Mouse (Mus musculus): ENCODE measurements around the gene Rps11. TPM values are rescaled to one million over a fixed set of nuclear protein-coding genes. Genes with fewer than 3 reads are reported as not detected.

Gene Rps11
- 1,035 TPM for polyA plus RNA-seq (2014; fragmentation: Illumina TruSeq; extraction: RNeasy Lipid Tissue Mini Kit (QIAGEN cat#74804); ENCODE audit: low read depth, low replicate concordance)

DNA sequence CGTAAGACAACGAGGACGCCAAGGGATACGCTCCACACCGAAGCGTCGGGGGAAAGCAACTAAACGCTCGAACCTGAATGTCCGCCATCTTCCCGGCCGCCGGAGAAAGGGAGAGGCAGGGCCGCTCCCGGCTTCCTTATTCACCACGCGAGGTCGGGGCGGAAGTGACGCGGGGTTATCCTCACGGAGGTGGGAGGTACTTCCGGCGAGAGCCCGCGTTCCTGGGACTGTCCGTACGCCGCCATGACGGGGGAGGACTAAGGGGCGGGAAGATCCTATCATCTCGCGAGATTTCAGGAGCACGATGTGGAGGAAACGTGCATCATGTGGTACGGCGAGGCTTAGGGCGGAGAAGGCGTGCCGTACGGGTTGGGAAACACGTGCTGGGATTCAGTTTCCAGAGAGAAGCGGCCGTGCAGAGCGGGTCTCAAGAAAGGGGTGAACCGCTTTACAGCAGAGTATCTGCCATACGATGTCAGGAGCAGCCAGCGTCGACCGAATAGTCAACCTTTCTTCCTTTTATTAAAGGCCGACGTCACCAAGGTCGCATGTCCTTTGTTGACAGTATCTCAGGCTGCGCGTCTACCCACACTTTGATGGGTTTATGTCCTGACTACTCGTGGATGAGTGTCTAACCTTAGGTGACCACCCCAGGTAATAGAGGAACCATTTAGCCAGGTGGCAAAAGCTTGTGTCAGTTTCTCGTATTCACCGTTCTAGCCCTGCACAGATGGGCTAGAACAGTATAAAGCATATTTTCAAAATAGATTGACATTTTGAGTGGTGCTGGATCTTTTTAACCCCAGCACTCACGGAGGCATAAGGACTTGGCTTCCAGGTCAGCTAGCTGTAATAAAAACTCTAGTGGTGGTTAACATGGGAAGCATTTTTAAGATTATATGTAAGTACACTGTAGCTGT lies at the start of gene Rps11:
Gene Rps11 (minus strand): TSS at position 216 of the 920 bp plus-strand sequence.

DNA sequence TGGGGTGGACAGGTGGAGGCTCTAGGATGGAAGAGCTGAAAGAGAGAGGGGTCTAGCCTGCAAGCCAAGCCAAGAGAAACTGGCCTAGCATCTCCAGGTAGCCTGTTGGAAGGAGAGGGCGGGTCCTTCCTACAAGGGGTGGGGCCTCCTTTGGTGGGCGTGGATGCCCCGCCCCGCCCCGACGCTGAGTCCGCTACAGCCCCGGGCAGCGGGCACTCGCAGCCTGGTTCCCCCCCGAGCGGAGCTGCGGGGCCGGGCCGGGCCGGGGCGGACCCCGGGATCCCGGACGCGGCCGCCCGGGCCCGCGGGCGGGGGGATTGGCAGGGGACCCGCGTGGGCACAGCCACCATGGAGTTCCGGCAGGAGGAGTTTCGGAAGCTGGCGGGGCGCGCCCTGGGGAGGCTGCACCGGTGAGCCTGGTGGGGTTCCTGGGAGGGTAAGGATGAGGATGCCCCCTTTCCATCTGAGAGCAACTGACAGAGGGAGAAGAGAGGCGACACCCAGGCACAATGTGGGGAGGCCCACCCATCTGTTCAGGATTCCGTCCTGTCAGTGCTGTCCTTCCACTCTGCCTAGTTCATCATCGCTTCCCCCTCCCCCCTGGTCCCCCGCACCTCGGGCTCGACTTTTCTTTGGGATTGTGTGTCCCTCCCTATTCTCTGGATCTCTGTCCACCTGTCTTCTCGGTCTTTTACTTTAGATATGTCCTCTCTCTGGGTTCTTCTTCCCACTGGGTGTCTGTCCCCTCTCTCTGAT lies 39.7 kb upstream of the Rps11 start, which contains the start of gene Slc17a7:
Gene Slc17a7 (plus strand): TSS at position 215 of the 756 bp plus-strand sequence.

DNA sequence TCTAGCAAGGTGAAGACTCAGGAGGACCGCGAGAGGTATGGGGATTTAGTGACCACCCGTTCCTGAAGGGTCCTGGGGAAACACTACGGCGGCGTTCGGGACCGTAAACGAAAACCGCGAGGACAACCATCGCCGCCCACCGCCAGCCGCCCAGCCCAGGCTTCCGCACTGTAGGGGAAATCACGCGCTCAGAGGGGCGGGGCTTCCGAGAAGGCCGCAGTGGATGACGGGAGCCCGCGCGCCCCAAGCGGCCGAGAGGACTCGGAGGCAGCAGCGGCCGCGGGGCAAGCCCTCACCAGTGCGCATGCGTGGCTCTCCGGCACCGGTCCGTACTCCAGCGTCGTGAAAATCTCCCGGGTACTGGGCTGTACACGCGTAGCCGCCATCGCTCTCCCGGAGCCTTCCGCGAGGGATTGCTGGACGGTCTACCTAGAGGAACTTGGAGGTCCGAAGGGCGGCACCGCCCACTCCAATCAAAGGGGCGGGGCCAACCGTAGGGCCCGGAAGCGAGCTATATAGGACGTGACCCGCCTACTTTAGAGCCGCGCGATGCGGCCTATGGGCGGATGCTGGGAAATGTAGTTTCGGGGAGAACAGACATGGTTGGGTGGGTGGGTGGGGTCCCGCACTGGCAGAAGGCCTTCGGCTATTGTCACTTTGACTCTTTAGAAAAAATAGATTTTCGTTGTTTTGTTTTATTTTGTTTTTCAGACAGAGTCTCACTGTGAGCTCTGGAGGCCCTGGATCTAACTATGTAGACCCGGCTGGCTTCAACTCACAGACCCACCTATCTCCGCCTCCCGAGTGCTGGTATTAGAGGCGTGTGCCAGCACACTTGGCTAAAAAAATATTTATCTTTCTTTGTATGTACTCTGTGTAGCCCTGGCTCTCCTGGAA lies 30.1 kb upstream of the Rps11 start, which contains the start of the genes Pih1d1 and Aldh16a1:
Gene Pih1d1 (plus strand): TSS at position 208 of the 897 bp plus-strand sequence.
Gene Aldh16a1 (minus strand): TSS at position 489 of the 897 bp plus-strand sequence.

DNA sequence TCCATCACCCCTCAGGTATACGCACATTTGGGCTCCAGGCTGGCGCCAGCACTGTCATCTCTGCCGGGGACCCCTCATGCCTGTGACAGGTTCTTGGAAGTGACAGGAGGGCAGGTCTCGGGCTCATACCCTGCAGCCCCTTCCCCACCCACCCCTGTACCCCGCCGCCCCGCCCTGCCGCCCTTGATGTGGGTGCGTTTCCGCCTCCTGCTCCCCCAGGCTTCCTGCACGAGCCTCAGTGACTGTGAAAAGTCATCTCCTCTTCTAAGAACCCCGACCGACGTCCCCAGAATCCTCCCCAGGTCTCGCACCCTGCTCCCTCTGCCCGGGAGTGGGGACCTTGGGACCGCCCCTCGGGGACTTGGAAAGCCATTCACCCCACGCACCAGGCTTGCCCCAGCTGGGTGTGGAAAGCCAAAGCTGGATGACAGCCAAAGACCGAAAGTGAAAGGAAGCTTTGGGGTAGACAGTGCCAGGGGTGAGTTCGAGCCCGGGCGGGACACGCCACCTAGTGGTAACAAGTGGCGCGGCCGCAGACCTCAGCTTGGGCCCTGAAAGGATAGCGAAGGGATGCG lies 11.8 kb upstream of the Rps11 start, which contains the start of the genes Gm45713 and Flt3l:
Gene Gm45713 (minus strand): TSS at position 239 of the 575 bp plus-strand sequence.
Gene Flt3l (minus strand): TSS at position 440 of the 575 bp plus-strand sequence.

DNA sequence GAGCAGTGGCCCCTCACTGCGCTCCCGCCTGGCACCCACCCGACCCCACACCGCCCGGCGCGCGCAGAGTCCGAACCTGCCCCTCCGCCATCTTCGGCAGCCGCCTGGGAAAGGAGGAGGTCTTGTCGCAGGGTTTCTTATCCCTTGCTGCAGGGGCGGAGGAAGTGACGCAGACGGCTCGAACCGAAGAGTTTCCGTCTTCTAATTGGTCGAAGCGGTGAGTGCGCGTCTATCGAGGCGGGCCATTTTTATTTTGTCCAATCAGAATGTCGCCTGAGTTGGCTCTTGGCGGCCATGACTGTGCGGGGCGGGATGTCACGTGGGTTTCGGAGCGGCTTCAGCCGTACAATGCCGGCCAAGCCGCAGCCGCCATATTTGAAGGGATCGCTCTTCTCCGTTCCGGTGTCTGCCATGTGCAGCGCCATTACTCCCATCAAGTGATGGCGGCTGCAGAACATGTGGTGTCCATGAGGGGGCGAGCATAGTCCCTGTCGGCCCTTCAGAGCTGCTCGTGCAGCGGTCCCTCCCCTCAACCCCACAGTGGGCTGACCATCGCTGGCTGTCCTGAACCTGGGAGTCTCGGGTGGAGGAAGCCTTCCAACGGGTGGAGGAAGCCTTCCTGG lies 4.5 kb upstream of the Rps11 start, which contains the start of gene Rpl13a:
Gene Rpl13a (minus strand): TSS at position 138 of the 623 bp plus-strand sequence.

DNA sequence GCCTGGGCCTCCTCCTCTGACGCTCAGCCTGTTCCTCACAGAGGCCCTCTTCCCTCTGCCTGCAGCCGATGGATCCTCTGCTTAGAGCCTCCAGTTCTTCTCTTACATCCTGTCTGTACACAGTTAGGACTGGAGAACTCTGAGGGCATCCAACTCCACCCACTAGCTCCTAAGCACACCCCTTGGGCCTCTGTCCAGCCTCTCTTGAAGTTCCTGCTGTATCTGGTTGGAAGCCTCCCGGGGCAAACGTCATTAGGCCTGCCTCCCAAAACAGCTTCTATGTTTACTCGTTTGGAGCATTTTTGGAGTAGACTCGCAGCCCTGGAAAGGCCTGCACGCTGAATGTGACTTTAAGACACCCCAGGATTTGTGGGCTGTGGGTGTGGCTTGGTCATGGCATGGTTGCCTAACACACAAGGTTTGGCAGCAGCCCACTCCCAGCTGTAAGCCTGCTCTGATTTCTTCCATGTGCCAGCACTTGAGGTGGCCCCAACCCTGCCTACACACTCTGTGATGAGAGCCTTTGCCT lies 20.5 kb downstream of the Rps11 start, which contains the start of gene Fcgrt:
Gene Fcgrt (minus strand): TSS at position 200 of the 529 bp plus-strand sequence.

DNA sequence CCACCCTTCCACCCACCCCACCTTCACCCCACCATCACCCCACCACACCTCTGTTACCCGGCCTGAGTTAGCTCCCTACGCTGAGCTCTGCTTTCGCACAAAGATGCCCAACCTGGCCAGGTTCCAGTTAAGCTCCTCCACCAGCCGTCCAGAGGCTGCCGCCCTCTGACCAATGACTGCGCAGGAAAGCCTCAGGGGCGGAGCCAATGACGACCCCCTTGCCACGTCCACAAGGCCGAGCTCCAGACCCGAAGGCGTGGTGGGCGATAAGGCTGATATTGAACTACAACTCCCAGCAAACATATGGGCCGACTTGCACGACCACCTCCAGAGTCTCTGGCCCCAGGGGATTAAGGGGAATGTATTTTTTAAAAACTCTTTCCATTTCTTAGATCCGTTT lies 32.2 kb downstream of the Rps11 start, which contains the start of gene Rcn3:
Gene Rcn3 (minus strand): TSS at position 174 of the 400 bp plus-strand sequence.

Other genes starting within 250 kb of the Rps11 start
- 66.0 TPM for gene Med25, start 231.7 kb downstream of the Rps11 start, polyA plus RNA-seq (2014; fragmentation: Illumina TruSeq; extraction: RNeasy Lipid Tissue Mini Kit (QIAGEN cat#74804); ENCODE audit: low read depth, low replicate concordance)
- 22.8 TPM for gene Fuz, start 228.4 kb downstream of the Rps11 start, polyA plus RNA-seq (2014; fragmentation: Illumina TruSeq; extraction: RNeasy Lipid Tissue Mini Kit (QIAGEN cat#74804); ENCODE audit: low read depth, low replicate concordance)
- 62.5 TPM for gene Ap2a1, start 194.9 kb downstream of the Rps11 start, polyA plus RNA-seq (2014; fragmentation: Illumina TruSeq; extraction: RNeasy Lipid Tissue Mini Kit (QIAGEN cat#74804); ENCODE audit: low read depth, low replicate concordance)
- 12.6 TPM for gene Tsks, start 181.2 kb downstream of the Rps11 start, polyA plus RNA-seq (2014; fragmentation: Illumina TruSeq; extraction: RNeasy Lipid Tissue Mini Kit (QIAGEN cat#74804); ENCODE audit: low read depth, low replicate concordance)
- gene Cpt1c, start 149.6 kb downstream of the Rps11 start, polyA plus RNA-seq (2014; fragmentation: Illumina TruSeq; extraction: RNeasy Lipid Tissue Mini Kit (QIAGEN cat#74804); ENCODE audit: low read depth, low replicate concordance): 8.7 TPM
- 132 TPM for gene Prmt1, start 137.9 kb downstream of the Rps11 start, polyA plus RNA-seq (2014; fragmentation: Illumina TruSeq; extraction: RNeasy Lipid Tissue Mini Kit (QIAGEN cat#74804); ENCODE audit: low read depth, low replicate concordance)
- 87.2 TPM for gene Irf3, start 126.8 kb downstream of the Rps11 start, polyA plus RNA-seq (2014; fragmentation: Illumina TruSeq; extraction: RNeasy Lipid Tissue Mini Kit (QIAGEN cat#74804); ENCODE audit: low read depth, low replicate concordance)
- 18.5 TPM for gene Bcl2l12, start 125.7 kb downstream of the Rps11 start, polyA plus RNA-seq (2014; fragmentation: Illumina TruSeq; extraction: RNeasy Lipid Tissue Mini Kit (QIAGEN cat#74804); ENCODE audit: low read depth, low replicate concordance)
- 57.7 TPM for gene Scaf1, start 108.1 kb downstream of the Rps11 start, polyA plus RNA-seq (2014; fragmentation: Illumina TruSeq; extraction: RNeasy Lipid Tissue Mini Kit (QIAGEN cat#74804); ENCODE audit: low read depth, low replicate concordance)
- 131 TPM for gene Rras, start 106.5 kb downstream of the Rps11 start, polyA plus RNA-seq (2014; fragmentation: Illumina TruSeq; extraction: RNeasy Lipid Tissue Mini Kit (QIAGEN cat#74804); ENCODE audit: low read depth, low replicate concordance)
- gene Prr12, start 71.6 kb downstream of the Rps11 start, polyA plus RNA-seq (2014; fragmentation: Illumina TruSeq; extraction: RNeasy Lipid Tissue Mini Kit (QIAGEN cat#74804); ENCODE audit: low read depth, low replicate concordance): 15.7 TPM
- 43.3 TPM for gene Nosip, start 62.0 kb downstream of the Rps11 start, polyA plus RNA-seq (2014; fragmentation: Illumina TruSeq; extraction: RNeasy Lipid Tissue Mini Kit (QIAGEN cat#74804); ENCODE audit: low read depth, low replicate concordance)
- gene Prrg2, start 61.8 kb downstream of the Rps11 start, polyA plus RNA-seq (2014; fragmentation: Illumina TruSeq; extraction: RNeasy Lipid Tissue Mini Kit (QIAGEN cat#74804); ENCODE audit: low read depth, low replicate concordance): 40.3 TPM
- 67.3 TPM for gene Rcn3, start 32.2 kb downstream of the Rps11 start, polyA plus RNA-seq (2014; fragmentation: Illumina TruSeq; extraction: RNeasy Lipid Tissue Mini Kit (QIAGEN cat#74804); ENCODE audit: low read depth, low replicate concordance)
- 149 TPM for gene Fcgrt, start 20.6 kb downstream of the Rps11 start, polyA plus RNA-seq (2014; fragmentation: Illumina TruSeq; extraction: RNeasy Lipid Tissue Mini Kit (QIAGEN cat#74804); ENCODE audit: low read depth, low replicate concordance)
- gene Rpl13a, start 4.3 kb upstream of the Rps11 start, polyA plus RNA-seq (2014; fragmentation: Illumina TruSeq; extraction: RNeasy Lipid Tissue Mini Kit (QIAGEN cat#74804); ENCODE audit: low read depth, low replicate concordance): 2,139 TPM
- gene Gm45713, start 11.8 kb upstream of the Rps11 start, polyA plus RNA-seq (2014; fragmentation: Illumina TruSeq; extraction: RNeasy Lipid Tissue Mini Kit (QIAGEN cat#74804); ENCODE audit: low read depth, low replicate concordance): not detected
- 23.0 TPM for gene Flt3l, start 12.0 kb upstream of the Rps11 start, polyA plus RNA-seq (2014; fragmentation: Illumina TruSeq; extraction: RNeasy Lipid Tissue Mini Kit (QIAGEN cat#74804); ENCODE audit: low read depth, low replicate concordance)
- gene Pih1d1, start 29.9 kb upstream of the Rps11 start, polyA plus RNA-seq (2014; fragmentation: Illumina TruSeq; extraction: RNeasy Lipid Tissue Mini Kit (QIAGEN cat#74804); ENCODE audit: low read depth, low replicate concordance): 44.6 TPM
- 22.5 TPM for gene Aldh16a1, start 30.1 kb upstream of the Rps11 start, polyA plus RNA-seq (2014; fragmentation: Illumina TruSeq; extraction: RNeasy Lipid Tissue Mini Kit (QIAGEN cat#74804); ENCODE audit: low read depth, low replicate concordance)
- 0.97 TPM for gene Slc17a7, start 39.5 kb upstream of the Rps11 start, polyA plus RNA-seq (2014; fragmentation: Illumina TruSeq; extraction: RNeasy Lipid Tissue Mini Kit (QIAGEN cat#74804); ENCODE audit: low read depth, low replicate concordance)
- not detected for gene Gfy, start 55.1 kb upstream of the Rps11 start, polyA plus RNA-seq (2014; fragmentation: Illumina TruSeq; extraction: RNeasy Lipid Tissue Mini Kit (QIAGEN cat#74804); ENCODE audit: low read depth, low replicate concordance)
- gene Pth2, start 56.6 kb upstream of the Rps11 start, polyA plus RNA-seq (2014; fragmentation: Illumina TruSeq; extraction: RNeasy Lipid Tissue Mini Kit (QIAGEN cat#74804); ENCODE audit: low read depth, low replicate concordance): not detected
- 1.5 TPM for gene Ccdc155, start 80.5 kb upstream of the Rps11 start, polyA plus RNA-seq (2014; fragmentation: Illumina TruSeq; extraction: RNeasy Lipid Tissue Mini Kit (QIAGEN cat#74804); ENCODE audit: low read depth, low replicate concordance)
- gene Dkkl1, start 87.7 kb upstream of the Rps11 start, polyA plus RNA-seq (2014; fragmentation: Illumina TruSeq; extraction: RNeasy Lipid Tissue Mini Kit (QIAGEN cat#74804); ENCODE audit: low read depth, low replicate concordance): 37.0 TPM
- gene Tead2, start 91.3 kb upstream of the Rps11 start, polyA plus RNA-seq (2014; fragmentation: Illumina TruSeq; extraction: RNeasy Lipid Tissue Mini Kit (QIAGEN cat#74804); ENCODE audit: low read depth, low replicate concordance): 17.0 TPM
- gene Cd37, start 114.7 kb upstream of the Rps11 start, polyA plus RNA-seq (2014; fragmentation: Illumina TruSeq; extraction: RNeasy Lipid Tissue Mini Kit (QIAGEN cat#74804); ENCODE audit: low read depth, low replicate concordance): 13.6 TPM
- 1.4 TPM for gene Slc6a16, start 116.6 kb upstream of the Rps11 start, polyA plus RNA-seq (2014; fragmentation: Illumina TruSeq; extraction: RNeasy Lipid Tissue Mini Kit (QIAGEN cat#74804); ENCODE audit: low read depth, low replicate concordance)
- gene Slc6a21, start 153.1 kb upstream of the Rps11 start, polyA plus RNA-seq (2014; fragmentation: Illumina TruSeq; extraction: RNeasy Lipid Tissue Mini Kit (QIAGEN cat#74804); ENCODE audit: low read depth, low replicate concordance): 9.4 TPM
- gene Trpm4, start 209.3 kb upstream of the Rps11 start, polyA plus RNA-seq (2014; fragmentation: Illumina TruSeq; extraction: RNeasy Lipid Tissue Mini Kit (QIAGEN cat#74804); ENCODE audit: low read depth, low replicate concordance): 41.0 TPM
- gene Hrc, start 210.9 kb upstream of the Rps11 start, polyA plus RNA-seq (2014; fragmentation: Illumina TruSeq; extraction: RNeasy Lipid Tissue Mini Kit (QIAGEN cat#74804); ENCODE audit: low read depth, low replicate concordance): 0.65 TPM
- gene Ppfia3, start 242.6 kb upstream of the Rps11 start, polyA plus RNA-seq (2014; fragmentation: Illumina TruSeq; extraction: RNeasy Lipid Tissue Mini Kit (QIAGEN cat#74804); ENCODE audit: low read depth, low replicate concordance): 3.5 TPM
- 5.1 TPM for gene Lin7b, start 246.1 kb upstream of the Rps11 start, polyA plus RNA-seq (2014; fragmentation: Illumina TruSeq; extraction: RNeasy Lipid Tissue Mini Kit (QIAGEN cat#74804); ENCODE audit: low read depth, low replicate concordance)